Mouse (Mus musculus): ENCODE data around the gene Abraxas1. TPM values are rescaled to one million over a fixed set of nuclear protein-coding genes. Genes with fewer than 3 reads are reported as not detected.
A peak's percentile ranks its signal among the peaks of the same experiment; 100 is the strongest.

The Abraxas1 gene
- polyA plus RNA-seq, 1 experiment from 2014 or later, result 32.3 TPM

DNA sequence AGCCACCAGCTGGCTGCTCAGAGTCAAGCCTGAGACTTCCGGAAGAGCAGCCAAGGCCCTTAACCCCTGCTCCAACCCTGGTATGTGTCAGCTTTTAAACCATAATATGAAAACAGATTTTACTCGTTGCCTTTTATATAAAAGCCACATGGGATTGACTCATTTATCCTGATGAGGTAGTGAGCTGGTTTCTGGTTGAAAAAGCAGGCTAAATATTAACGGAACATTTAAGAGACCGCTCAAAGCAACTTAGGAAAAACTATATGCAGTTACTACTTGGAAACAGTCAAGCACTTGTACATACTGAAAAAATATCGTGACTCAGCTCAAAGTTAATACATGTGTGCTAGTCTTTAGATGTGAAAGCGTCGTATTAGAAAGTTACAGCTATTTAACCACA is 28.5 kb downstream of the Abraxas1 start:
- H3K9ac ChIP-seq (ENCODE audit: low read length), result no peak overlapping the region
- no peak overlapping the region for H3K4me3 ChIP-seq (ENCODE audit: control insufficient read depth in 1 of 2, insufficient read depth in 1 of 2, low read depth in 1 of 2, low read length in 2 of 2)
- H3K36me3 ChIP-seq (ENCODE audit: control insufficient read depth, insufficient read depth, low read length), result peaks cover 78% of the 10 kb centered on the region
- H3K4me1 ChIP-seq (ENCODE audit: control insufficient read depth in 2 of 2, insufficient read depth in 2 of 2, low read length in 2 of 2), result 0 out of 4 replicates have a peak, but pooled peaks cover 0 to 1% of the 10 kb centered on the region in 2 experiments
- H3K4me2 ChIP-seq (ENCODE audit: low read length), result no peak overlapping the region
- ATAC-seq (ENCODE audit: insufficient number of reproducible peaks, insufficient read depth, low FRiP score, low read depth), result no peak
- H3K9me3 ChIP-seq (ENCODE audit: control insufficient read depth, low read length), result no peaks in the 10 kb centered on the region
- no peaks in the 10 kb centered on the region for H3K27me3 ChIP-seq (ENCODE audit: control insufficient read depth, insufficient read depth, low read length)
- WGBS, result 93% methylated on average over 7 of the region's 7 CpGs
- no peak overlapping the region for H3K27ac ChIP-seq (replicated peaks in 1 of 2; ENCODE audit: control insufficient read depth in 1 of 2, insufficient read depth in 1 of 2, low read depth in 2 of 2, low read length in 2 of 2)

DNA sequence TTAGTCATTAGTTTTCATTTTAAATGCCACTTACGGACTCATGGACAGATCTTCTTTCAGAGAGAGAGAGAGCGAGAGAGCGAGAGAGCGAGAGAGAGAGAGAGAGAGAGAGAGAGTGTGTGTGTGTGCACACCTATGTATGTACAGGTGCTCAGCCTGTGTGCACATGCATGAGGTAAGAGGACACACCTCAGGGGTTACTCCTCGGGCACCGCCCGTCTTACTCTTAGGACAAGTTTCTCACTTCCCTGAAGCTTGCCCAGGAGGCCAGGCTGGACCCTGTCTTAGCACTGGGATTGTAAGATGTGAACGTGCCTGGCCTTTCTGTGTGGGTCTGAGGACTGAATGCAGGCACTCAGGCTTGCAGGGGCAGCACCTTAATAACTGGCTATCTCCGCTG is 33.2 kb downstream of the Abraxas1 start:
- Histone ChIP-seq H3K4me1 (ENCODE audit: control insufficient read depth in 2 of 2, insufficient read depth in 2 of 2, low read length in 2 of 2) (no peaks in the 10 kb centered on the region), H3K4me2 (ENCODE audit: low read length) (no peak overlapping the region), H3K9me3 (ENCODE audit: control insufficient read depth, low read length) (no peaks in the 10 kb centered on the region), H3K27ac (replicated peaks in 1 of 2; ENCODE audit: control insufficient read depth in 1 of 2, insufficient read depth in 1 of 2, low read depth in 2 of 2, low read length in 2 of 2) (no peak overlapping the region), H3K27me3 (ENCODE audit: control insufficient read depth, insufficient read depth, low read length) (no peaks in the 10 kb centered on the region), H3K9ac (ENCODE audit: low read length) (no peak overlapping the region), H3K36me3 (ENCODE audit: control insufficient read depth, insufficient read depth, low read length) (peaks cover 93% of the 10 kb centered on the region), H3K4me3 (ENCODE audit: control insufficient read depth in 1 of 2, insufficient read depth in 1 of 2, low read depth in 1 of 2, low read length in 2 of 2) (no peak overlapping the region)
- no peak for ATAC-seq (ENCODE audit: insufficient number of reproducible peaks, insufficient read depth, low FRiP score, low read depth)
- WGBS, result 94% methylated on average over 9 of the region's 9 CpGs

DNA sequence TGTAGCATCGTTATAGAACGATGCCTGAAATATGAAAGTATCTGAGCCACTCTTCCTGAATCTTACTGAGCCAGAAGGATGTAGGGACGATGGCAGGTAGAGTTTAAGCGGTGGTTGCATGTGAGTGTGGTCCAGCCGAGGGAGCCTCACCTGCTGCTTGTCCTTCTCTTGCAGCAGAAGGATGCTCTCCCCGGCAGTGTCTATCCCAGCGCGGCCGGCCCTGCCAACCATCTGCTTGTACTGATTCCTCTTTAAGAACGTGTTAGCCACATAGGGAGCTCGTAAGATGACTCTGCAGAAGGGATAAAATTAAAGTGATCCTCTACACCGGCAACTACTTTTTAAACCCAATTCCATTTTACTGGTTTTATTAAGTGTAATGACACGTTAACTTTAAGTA is 41.8 kb downstream of the Abraxas1 start:
- H3K36me3 ChIP-seq (ENCODE audit: control insufficient read depth, insufficient read depth, low read length), result peaks cover 78% of the 10 kb centered on the region
- no peak overlapping the region for H3K27ac ChIP-seq (replicated peaks in 1 of 2; ENCODE audit: control insufficient read depth in 1 of 2, insufficient read depth in 1 of 2, low read depth in 2 of 2, low read length in 2 of 2)
- WGBS, result 95% methylated on average over 13 of the region's 13 CpGs
- peaks cover 2 to 10% of the 10 kb centered on the region in 2 experiments; a peak in 1 of 4 replicates for H3K4me1 ChIP-seq (ENCODE audit: control insufficient read depth in 2 of 2, insufficient read depth in 2 of 2, low read length in 2 of 2)
- H3K9me3 ChIP-seq (ENCODE audit: control insufficient read depth, low read length), result no peaks in the 10 kb centered on the region
- no peak overlapping the region for H3K4me3 ChIP-seq (ENCODE audit: control insufficient read depth in 1 of 2, insufficient read depth in 1 of 2, low read depth in 1 of 2, low read length in 2 of 2)
- H3K9ac ChIP-seq (ENCODE audit: low read length), result no peak overlapping the region
- H3K4me2 ChIP-seq (ENCODE audit: low read length), result no peak overlapping the region
- no peaks in the 10 kb centered on the region for H3K27me3 ChIP-seq (ENCODE audit: control insufficient read depth, insufficient read depth, low read length)
- ATAC-seq (ENCODE audit: insufficient number of reproducible peaks, insufficient read depth, low FRiP score, low read depth), result no peak

DNA sequence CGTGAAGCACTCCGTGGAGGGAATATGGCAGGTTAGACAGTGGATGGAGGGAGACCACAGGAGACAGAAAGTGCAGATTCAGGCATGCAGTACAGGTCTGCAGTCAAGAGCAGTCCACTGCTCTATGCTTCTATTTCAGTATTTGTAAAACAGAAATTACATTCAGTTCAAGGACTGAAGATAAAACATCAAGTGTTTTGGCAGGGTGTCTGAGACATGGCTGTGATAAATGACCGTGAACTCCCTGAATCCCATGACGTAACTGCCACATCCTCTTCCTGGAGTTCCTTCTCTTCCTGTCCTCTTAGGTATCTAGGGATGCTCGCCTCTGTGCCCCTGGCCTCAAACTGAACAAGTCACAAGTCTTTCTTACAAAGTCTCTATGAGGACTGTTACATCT is 43.9 kb downstream of the Abraxas1 start:
- no peaks in the 10 kb centered on the region for H3K27me3 ChIP-seq (ENCODE audit: control insufficient read depth, insufficient read depth, low read length)
- no peak overlapping the region for H3K4me3 ChIP-seq (ENCODE audit: control insufficient read depth in 1 of 2, insufficient read depth in 1 of 2, low read depth in 1 of 2, low read length in 2 of 2)
- H3K4me2 ChIP-seq (ENCODE audit: low read length), result no peak overlapping the region
- WGBS, result 53% methylated on average over 5 of the region's 5 CpGs
- H3K4me1 ChIP-seq (ENCODE audit: control insufficient read depth in 2 of 2, insufficient read depth in 2 of 2, low read length in 2 of 2), result peaks cover 2 to 10% of the 10 kb centered on the region in 2 experiments; a peak in 1 of 4 replicates
- no peak for ATAC-seq (ENCODE audit: insufficient number of reproducible peaks, insufficient read depth, low FRiP score, low read depth)
- 0 out of 4 replicates have a peak overlapping the region, but pooled peaks of 1 of the 2 experiments have one; percentile 19 for H3K27ac ChIP-seq (replicated peaks in 1 of 2; ENCODE audit: control insufficient read depth in 1 of 2, insufficient read depth in 1 of 2, low read depth in 2 of 2, low read length in 2 of 2)
- H3K9me3 ChIP-seq (ENCODE audit: control insufficient read depth, low read length), result no peaks in the 10 kb centered on the region
- H3K9ac ChIP-seq (ENCODE audit: low read length), result no peak overlapping the region
- peaks cover 79% of the 10 kb centered on the region for H3K36me3 ChIP-seq (ENCODE audit: control insufficient read depth, insufficient read depth, low read length)

DNA sequence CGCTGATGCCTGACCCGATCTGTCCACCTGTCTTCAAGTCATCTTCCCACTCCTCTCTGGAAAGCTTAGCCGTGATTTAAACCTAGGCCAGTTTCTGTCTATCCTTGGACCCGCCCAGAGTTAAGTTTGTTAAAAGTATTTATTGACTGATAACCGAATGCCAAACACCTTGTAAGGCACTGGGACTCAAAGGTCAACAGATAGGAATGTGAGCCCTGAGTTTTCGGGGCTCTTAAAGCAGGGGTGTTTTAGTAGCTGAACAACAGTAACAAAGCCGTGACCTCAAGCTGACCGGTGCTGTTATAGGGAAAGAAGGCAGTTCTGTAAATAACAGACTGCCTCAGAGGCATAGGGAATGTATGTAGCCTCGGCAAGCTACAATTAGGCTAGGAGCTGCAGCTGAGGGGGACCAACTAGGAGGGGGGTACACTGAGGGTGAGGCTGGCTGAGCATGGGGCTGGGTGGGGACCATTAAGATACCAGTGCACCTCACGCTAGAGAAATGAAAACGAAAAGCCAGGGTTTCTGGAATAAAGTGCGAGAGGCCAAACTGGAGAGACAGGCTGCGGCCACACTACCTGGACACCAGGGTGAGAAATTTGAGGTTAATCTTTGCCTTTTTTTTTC is 44.9 kb downstream of the Abraxas1 start:
- no peaks in the 10 kb centered on the region for H3K27me3 ChIP-seq (ENCODE audit: control insufficient read depth, insufficient read depth, low read length)
- peaks cover 2 to 10% of the 10 kb centered on the region in 2 experiments; a peak in 1 of 4 replicates for H3K4me1 ChIP-seq (ENCODE audit: control insufficient read depth in 2 of 2, insufficient read depth in 2 of 2, low read length in 2 of 2)
- no peak overlapping the region for H3K27ac ChIP-seq (replicated peaks in 1 of 2; ENCODE audit: control insufficient read depth in 1 of 2, insufficient read depth in 1 of 2, low read depth in 2 of 2, low read length in 2 of 2)
- no peak overlapping the region for H3K9ac ChIP-seq (ENCODE audit: low read length)
- H3K36me3 ChIP-seq (ENCODE audit: control insufficient read depth, insufficient read depth, low read length), result peaks cover 79% of the 10 kb centered on the region
- no peak overlapping the region for H3K4me3 ChIP-seq (ENCODE audit: control insufficient read depth in 1 of 2, insufficient read depth in 1 of 2, low read depth in 1 of 2, low read length in 2 of 2)
- 68% methylated on average over 13 of the region's 13 CpGs for WGBS
- no peaks in the 10 kb centered on the region for H3K9me3 ChIP-seq (ENCODE audit: control insufficient read depth, low read length)
- ATAC-seq (ENCODE audit: insufficient number of reproducible peaks, insufficient read depth, low FRiP score, low read depth), result no peak
- no peak overlapping the region for H3K4me2 ChIP-seq (ENCODE audit: low read length)

DNA sequence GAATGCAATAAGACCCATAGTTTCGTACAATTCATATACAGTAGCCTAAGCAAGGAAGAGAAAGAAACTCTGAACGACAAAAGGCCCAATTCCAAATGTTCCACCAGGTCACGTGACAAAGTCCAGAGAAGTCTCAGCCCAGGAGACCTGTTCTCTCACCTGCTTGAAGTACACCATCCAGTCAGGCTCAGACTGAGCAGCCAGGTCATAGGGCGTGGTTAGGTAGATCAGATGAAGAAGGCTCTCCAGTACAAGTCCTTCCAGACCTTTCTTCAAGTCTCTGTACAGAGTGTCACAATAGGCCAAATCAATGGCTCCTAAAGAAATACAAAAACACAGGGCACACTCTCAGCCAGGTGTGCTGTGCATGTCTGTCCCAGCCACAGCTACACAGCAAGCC is 49.2 kb downstream of the Abraxas1 start:
- H3K4me3 ChIP-seq (ENCODE audit: control insufficient read depth in 1 of 2, insufficient read depth in 1 of 2, low read depth in 1 of 2, low read length in 2 of 2), result no peak overlapping the region
- 0 out of 4 replicates have a peak, but pooled peaks cover under 1 to 6% of the 10 kb centered on the region in 2 experiments for H3K4me1 ChIP-seq (ENCODE audit: control insufficient read depth in 2 of 2, insufficient read depth in 2 of 2, low read length in 2 of 2)
- no peak overlapping the region for H3K9ac ChIP-seq (ENCODE audit: low read length)
- WGBS, result 90% methylated on average over 4 of the region's 4 CpGs
- H3K9me3 ChIP-seq (ENCODE audit: control insufficient read depth, low read length), result no peaks in the 10 kb centered on the region
- H3K36me3 ChIP-seq (ENCODE audit: control insufficient read depth, insufficient read depth, low read length), result peaks cover 88% of the 10 kb centered on the region
- no peak for ATAC-seq (ENCODE audit: insufficient number of reproducible peaks, insufficient read depth, low FRiP score, low read depth)
- H3K27me3 ChIP-seq (ENCODE audit: control insufficient read depth, insufficient read depth, low read length), result no peaks in the 10 kb centered on the region
- no peak overlapping the region for H3K27ac ChIP-seq (replicated peaks in 1 of 2; ENCODE audit: control insufficient read depth in 1 of 2, insufficient read depth in 1 of 2, low read depth in 2 of 2, low read length in 2 of 2)
- no peak overlapping the region for H3K4me2 ChIP-seq (ENCODE audit: low read length)

DNA sequence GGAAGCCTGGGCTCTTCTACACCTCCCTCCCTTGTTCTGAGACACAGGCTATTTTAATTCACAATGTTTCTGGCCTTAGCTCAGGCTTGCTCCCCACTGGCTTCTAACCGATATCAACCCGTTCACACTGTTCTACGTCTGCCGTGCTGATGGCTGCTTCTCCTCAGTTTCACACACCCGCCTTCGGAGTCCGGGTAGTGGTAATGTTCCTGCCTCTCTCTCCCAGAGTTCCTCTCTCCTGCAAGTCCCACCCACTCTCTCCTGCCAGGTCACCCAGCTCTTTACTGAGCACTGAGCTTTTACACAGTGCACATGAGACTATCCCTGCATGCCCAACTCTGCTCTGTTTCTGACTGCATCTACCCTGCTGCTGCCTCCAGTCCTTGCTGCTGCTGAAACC is 54.7 kb downstream of the Abraxas1 start:
- Histone ChIP-seq H3K36me3 (ENCODE audit: control insufficient read depth, insufficient read depth, low read length) (peaks cover 89% of the 10 kb centered on the region), H3K9ac (ENCODE audit: low read length) (no peak overlapping the region), H3K4me1 (ENCODE audit: control insufficient read depth in 2 of 2, insufficient read depth in 2 of 2, low read length in 2 of 2) (no peaks in the 10 kb centered on the region), H3K27me3 (ENCODE audit: control insufficient read depth, insufficient read depth, low read length) (no peaks in the 10 kb centered on the region), H3K27ac (replicated peaks in 1 of 2; ENCODE audit: control insufficient read depth in 1 of 2, insufficient read depth in 1 of 2, low read depth in 2 of 2, low read length in 2 of 2) (no peak overlapping the region), H3K9me3 (ENCODE audit: control insufficient read depth, low read length) (no peaks in the 10 kb centered on the region), H3K4me3 (ENCODE audit: control insufficient read depth in 1 of 2, insufficient read depth in 1 of 2, low read depth in 1 of 2, low read length in 2 of 2) (no peak overlapping the region), H3K4me2 (ENCODE audit: low read length) (no peak overlapping the region)
- WGBS, result 82% methylated on average over 7 of the region's 7 CpGs
- ATAC-seq (ENCODE audit: insufficient number of reproducible peaks, insufficient read depth, low FRiP score, low read depth), result no peak

DNA sequence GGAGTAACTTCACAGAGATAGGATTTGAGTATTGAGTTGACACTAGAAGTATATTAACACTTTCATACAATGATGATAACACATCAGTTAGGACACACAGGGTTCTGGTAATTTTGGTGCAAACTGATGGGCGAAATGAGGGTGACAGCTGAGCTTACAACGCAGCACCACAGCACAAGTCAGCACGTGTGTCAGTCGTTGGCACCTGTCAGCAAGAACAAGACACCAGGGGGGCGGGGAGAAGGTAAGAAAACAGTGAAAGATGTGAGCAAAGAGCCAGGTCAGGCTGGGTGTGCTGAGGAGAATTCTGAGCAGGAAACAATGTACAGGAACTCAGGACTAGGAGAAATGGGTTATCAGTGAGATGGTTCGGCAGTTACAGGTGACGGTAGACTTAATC is 59.0 kb downstream of the Abraxas1 start:
- Histone ChIP-seq H3K4me1 (ENCODE audit: control insufficient read depth in 2 of 2, insufficient read depth in 2 of 2, low read length in 2 of 2) (no peaks in the 10 kb centered on the region), H3K36me3 (ENCODE audit: control insufficient read depth, insufficient read depth, low read length) (peaks cover 48% of the 10 kb centered on the region)

More for the DNA sequence above, 59.0 kb downstream of the Abraxas1 start:
- H3K4me2 ChIP-seq (ENCODE audit: low read length), result no peak overlapping the region
- ATAC-seq (ENCODE audit: insufficient number of reproducible peaks, insufficient read depth, low FRiP score, low read depth), result no peak
- no peak overlapping the region for H3K4me3 ChIP-seq (ENCODE audit: control insufficient read depth in 1 of 2, insufficient read depth in 1 of 2, low read depth in 1 of 2, low read length in 2 of 2)
- H3K9me3 ChIP-seq (ENCODE audit: control insufficient read depth, low read length), result no peaks in the 10 kb centered on the region
- WGBS, result 78% methylated on average over 7 of the region's 7 CpGs
- H3K9ac ChIP-seq (ENCODE audit: low read length), result no peak overlapping the region
- no peak overlapping the region for H3K27ac ChIP-seq (replicated peaks in 1 of 2; ENCODE audit: control insufficient read depth in 1 of 2, insufficient read depth in 1 of 2, low read depth in 2 of 2, low read length in 2 of 2)
- H3K27me3 ChIP-seq (ENCODE audit: control insufficient read depth, insufficient read depth, low read length), result no peaks in the 10 kb centered on the region
